Mouse (Mus musculus) embryonic fibroblast, embryonic 13.5 days (primary cell): Measurements from ENCODE around the gene Zfp746. TPM values are rescaled to one million over a fixed set of nuclear protein-coding genes. Genes with fewer than 3 reads are reported as not detected.
"Not testable (repeated sequence)": the region's sequence is repeated elsewhere in the genome, so short reads cannot be mapped to it uniquely, and the experiment has no call there.

Source experiments
- H3K27ac ChIP-seq: 2 replicates; pipeline ENCODE4 v1.5.1; 2012; ENCODE audit warnings: low read length, control low read depth, inconsistent platforms; ENCODE audit not compliant: insufficient read depth
- H3K4me1 ChIP-seq: 2 replicates; pipeline ENCODE4 v1.6.1; 2011; ENCODE audit warnings: low read length; ENCODE audit not compliant: control insufficient read depth, insufficient read depth
- H3K4me3 ChIP-seq: 2 replicates; pipeline ENCODE4 v1.5.1; 2011; ENCODE audit warnings: mild to moderate bottlenecking, control low read depth, low read length; ENCODE audit not compliant: insufficient read depth
- CTCF ChIP-seq: IDR thresholded peaks from 2 replicates; pipeline ENCODE4 v1.5.1; 2011; ENCODE audit warnings: mild to moderate bottlenecking, control low read depth, low read length, moderate library complexity, borderline replicate concordance; ENCODE audit not compliant: insufficient read depth
- POLR2A ChIP-seq: IDR thresholded peaks from 2 replicates; pipeline ENCODE4 v1.6.1; 2011; ENCODE audit warnings: low read depth, mild to moderate bottlenecking, control low read depth, low read length, moderate library complexity
- polyA plus RNA-seq: library from polyadenylated mRNA; stranded (reverse); fragments of >200 nt; gene quantifications from 2 replicates; pipeline ENCODE4 v1.2.4, GENCODE M21; 2011; ENCODE audit warnings: low read depth; ENCODE audit not compliant: missing spikeins, insufficient read length

The Zfp746 gene
- 19.2 and 21.1 TPM in 2 replicates for polyA plus RNA-seq

DNA sequence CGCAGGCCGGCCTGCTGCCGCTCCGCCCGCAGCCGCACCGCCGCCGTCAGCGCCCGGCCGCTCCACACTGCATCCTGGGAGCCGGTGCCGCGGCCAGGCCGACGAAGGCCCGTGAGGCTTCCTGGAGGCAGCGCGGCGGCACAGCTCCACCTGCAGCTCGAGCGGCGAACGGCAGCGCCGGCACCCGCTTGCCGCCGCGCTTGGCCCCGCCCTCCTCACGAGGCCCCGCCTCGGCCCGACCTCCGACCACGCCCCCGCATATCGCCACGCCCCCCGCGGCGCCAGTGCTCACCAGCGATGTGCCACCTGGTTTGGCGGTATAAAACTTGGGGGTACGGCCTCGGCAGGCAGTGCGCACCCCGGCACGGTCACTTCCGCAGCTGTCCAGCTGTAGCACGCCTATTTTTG is at the start of gene Zfp746:
Gene Zfp746, minus strand, starts transcription at position 123 of the 408 bp plus-strand sequence.
- no peaks in the 10 kb centered on the region for H3K4me1 ChIP-seq
- peak within 1 kb of the TSS; percentile 56 for H3K27ac ChIP-seq
- H3K4me3 ChIP-seq, result peak within 1 kb of the TSS; percentile 81
- peak; percentile 79 for TF ChIP-seq POLR2A
- TF ChIP-seq CTCF, result peak; percentile 61; the same call in 1 of the 2 replicates

DNA sequence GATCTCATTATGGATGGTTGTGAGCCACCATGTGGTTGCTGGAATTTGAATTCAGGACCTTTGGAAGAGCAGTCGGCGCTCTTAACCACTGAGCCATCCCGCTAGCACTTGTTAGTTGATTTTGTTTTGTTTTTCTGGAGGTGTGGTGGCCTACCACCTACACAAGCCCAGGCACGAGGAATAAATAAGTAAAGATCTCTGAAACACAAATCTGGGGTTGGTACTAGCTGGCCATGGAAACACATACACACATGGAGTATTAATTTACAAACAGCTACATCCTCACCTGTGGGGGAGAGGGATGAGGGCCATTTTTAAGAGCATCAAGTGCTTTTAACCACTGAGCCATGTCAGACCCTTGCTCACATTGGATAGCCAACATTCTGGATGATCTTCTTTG is 34.7 kb upstream of the Zfp746 start:
- not testable (repeated sequence) for H3K4me3 ChIP-seq, H3K4me1 ChIP-seq, H3K27ac ChIP-seq

DNA sequence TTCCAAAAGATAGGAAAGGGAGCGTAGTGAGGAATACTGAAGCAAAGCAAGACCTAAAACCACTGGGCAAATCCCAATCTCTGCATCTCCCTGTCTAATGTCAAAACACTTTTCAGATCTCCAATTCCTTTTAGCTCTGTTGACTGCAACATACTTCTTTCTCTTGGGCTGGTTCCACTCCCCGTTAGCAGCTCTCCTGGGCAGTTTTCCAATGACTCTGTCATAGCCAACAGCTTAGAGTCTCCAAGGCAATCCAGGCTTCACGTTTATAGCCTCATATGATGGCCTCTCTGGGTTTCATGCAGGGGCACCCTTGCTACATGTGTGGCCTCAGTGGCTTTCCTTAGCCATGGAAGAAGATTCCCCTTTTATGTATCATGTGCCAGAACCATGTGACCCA is 29.6 kb upstream of the Zfp746 start:
- Histone ChIP-seq H3K4me1 (no peaks in the 10 kb centered on the region), H3K4me3 (no peak overlapping the region), H3K27ac (no peak overlapping the region)
- TF ChIP-seq POLR2A, result no peak
- no peak for TF ChIP-seq CTCF

DNA sequence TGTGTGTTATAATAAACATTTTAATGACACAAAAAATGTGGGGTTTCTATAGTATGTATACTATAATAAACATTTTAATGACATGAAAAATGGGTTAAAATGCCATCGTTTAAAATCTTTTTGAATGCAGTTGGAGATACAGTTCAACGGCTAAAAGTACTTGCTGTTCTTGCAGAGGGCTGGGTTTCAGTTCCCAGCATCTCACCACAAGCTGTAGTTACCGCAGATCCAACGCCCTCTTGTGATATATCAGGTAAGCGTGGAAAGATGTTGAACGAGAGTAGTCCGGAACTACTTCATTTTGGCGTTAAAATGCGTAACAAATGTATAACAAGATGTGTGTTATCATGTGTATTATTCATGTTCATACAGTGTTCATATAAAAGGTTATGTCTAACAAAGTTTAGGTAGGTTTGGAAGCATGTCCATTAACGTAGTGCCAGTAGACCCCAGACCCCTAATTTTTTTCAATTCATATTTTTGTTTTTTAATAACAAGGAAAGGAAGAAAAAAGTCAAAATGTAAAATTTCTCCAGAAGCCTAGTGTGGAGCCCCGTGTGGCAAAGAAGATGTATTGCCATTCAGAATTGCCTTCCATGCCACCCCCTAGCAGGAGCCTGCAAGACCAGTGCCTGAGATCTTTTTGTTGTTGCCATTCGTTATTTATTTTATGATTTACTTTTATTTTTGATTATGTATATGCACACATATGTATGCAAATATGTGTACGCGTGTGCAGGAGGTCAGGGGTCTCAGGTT is 743 bp upstream of the Zfp746 start:
- peak overlapping the region; percentile 37; the same call in 1 of the 2 replicates for H3K4me3 ChIP-seq
- no peaks in the 10 kb centered on the region for H3K4me1 ChIP-seq
- H3K27ac ChIP-seq, result no peak overlapping the region
- TF ChIP-seq CTCF, result no peak
- TF ChIP-seq POLR2A, result no peak

DNA sequence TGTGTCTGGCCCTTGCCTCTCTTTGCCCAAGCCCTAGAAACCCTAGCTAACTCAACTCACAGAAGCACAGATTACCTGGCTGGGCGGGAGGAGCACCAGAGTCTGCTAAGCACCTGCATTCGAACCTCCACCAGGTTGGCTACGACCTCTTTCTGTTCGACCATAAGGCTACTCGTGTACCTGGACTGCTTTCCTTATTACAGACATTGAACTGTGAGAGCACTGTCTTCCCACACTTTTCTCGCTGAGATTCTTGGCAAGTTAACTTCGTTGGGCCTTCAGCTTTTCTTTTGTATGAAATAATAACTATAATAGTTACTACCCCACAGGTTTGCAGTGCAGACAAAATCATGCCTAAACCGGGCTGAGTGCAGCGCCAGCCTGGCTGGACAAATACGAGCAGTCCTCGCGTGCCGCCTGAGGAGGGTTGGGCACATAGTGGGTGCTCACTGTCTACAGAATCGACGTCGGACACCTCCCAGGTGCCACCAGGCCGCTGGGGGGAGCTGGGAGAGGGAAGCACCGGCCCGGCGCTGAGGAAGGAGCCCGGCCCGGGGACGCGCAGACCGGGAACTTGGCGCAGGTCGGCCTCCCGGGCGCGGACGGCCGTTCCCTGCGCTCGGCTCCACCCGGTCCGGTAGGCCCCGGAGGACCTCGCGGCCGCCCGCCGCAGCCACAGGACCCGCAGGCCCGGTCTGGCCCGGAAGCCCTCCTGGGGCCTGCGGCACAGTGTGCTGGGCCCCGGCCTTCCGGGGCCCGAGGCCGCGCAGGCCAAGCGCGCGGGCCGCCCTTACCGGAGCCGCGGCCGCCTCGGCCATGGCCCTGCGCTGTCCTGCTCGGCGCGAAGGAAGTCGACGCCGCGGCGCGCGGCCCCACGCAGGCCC is 630 bp downstream of the Zfp746 start:
- Histone ChIP-seq H3K4me1 (no peaks in the 10 kb centered on the region), H3K4me3 (peak overlapping the region; percentile 81), H3K27ac (peak overlapping the region; percentile 56)
- no peak for TF ChIP-seq CTCF
- no peak for TF ChIP-seq POLR2A

DNA sequence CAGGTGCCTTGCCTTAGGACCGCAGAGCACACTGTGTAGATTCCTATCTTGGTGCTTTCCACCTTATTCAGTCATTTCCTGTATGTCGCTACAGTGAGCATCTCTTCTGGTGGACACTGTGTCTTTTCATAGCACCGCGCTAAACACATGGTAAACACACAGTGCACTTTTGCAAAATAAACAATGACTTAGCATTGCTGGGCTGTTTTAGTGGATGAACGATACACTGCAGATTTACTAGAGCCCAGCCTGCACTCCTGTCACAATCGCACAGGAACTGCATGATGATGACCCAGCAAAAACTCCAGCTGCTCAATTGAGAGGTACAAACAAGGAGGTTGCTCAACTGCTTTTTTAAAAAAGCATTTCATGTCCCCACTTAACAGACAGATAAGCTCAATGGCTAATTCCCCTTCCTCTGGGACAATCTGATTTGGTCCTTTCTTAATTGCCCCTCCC is 2.6 kb downstream of the Zfp746 start:
- no peak for TF ChIP-seq POLR2A
- no peak for TF ChIP-seq CTCF
- H3K4me3 ChIP-seq, result no peak overlapping the region
- H3K27ac ChIP-seq, result no peak overlapping the region
- no peaks in the 10 kb centered on the region for H3K4me1 ChIP-seq

DNA sequence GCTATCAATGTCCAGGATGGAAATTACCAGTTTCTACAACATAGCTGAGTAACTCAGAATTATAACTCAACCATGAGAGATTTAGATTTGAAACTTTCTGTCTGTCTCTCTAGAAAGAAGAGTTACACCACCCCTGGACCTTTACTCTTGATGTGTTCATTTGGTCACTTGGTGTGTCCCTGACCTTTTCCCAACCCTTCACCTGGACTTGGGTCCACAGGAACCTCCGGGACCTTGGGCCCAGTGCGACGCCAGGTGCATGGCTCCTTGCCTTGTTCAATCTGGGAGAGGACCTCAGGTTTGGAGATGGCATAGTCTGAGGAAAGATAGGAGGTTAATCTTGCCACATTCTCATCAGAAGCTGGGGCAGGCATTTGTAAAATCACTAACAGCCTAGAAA is 4.4 kb downstream of the Zfp746 start:
- no peaks in the 10 kb centered on the region for H3K4me1 ChIP-seq
- no peak overlapping the region for H3K27ac ChIP-seq
- no peak overlapping the region for H3K4me3 ChIP-seq
- no peak for TF ChIP-seq CTCF
- TF ChIP-seq POLR2A, result no peak

DNA sequence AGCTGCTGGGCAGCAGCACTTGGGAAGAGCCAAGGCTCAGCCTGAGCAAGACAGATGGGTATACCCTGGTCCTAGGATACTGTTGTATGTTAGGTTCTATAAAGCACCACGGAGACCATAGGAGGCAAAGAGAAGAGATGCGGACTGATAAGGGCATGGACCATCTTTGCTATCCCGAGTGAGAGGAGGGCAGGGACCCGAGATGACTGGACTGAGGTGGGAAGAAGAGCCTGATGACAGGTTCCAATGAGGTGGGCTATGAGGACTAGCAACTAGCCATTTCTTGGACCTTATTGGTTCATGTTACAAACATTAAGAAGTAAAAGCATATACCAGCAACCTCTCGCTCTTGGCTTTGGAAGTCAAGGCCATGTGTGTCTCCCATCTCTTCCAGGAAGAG is 5.4 kb downstream of the Zfp746 start:
- H3K4me1 ChIP-seq, result no peaks in the 10 kb centered on the region
- H3K27ac ChIP-seq, result no peak overlapping the region
- TF ChIP-seq POLR2A, result no peak
- no peak for TF ChIP-seq CTCF
- no peak overlapping the region for H3K4me3 ChIP-seq

DNA sequence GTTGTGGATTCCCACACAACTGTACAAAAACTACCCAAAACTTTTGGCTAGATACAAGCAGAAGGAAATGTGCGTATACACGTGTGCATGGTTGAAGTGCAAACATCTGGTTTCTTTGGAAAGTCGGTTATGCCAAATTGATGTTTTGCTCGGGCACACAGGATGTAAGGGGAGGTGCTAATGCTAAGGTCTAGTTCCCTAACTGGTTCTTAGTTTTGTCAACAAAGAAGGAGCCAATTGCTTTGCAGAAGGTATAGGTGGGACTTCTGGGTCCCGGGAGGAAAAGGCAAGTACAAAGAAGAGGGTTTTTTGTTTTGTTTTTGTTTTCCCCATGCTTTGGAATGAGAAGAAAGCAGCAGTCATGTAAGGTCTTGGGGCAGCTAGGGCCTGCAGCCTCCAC is 13.1 kb downstream of the Zfp746 start:
- H3K4me3 ChIP-seq, result no peak overlapping the region
- no peak overlapping the region for H3K27ac ChIP-seq
- TF ChIP-seq CTCF (no peak), POLR2A (no peak)
- no peaks in the 10 kb centered on the region for H3K4me1 ChIP-seq

DNA sequence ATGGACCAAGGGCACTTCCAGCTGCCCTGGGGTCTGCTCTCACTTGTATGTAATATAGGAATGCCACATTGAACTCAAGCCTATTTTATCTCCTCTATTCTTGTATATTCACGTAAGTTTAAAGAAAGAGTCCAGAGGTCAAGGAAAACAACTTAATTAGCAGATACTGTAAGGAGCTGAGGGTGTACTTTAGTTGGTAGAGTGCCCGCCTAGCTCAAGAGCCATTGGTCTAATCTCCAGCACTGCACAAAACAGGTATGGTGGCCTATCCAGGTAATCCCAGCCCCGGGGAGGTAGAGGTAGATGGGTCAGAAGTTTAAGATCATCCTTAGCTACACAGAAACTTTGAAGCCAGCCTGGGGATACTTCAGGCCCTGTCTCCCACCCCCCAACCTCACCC is 18.9 kb downstream of the Zfp746 start:
- H3K4me3 ChIP-seq, result no peak overlapping the region
- H3K4me1 ChIP-seq, result no peaks in the 10 kb centered on the region
- no peak overlapping the region for H3K27ac ChIP-seq
- TF ChIP-seq POLR2A (no peak), CTCF (no peak)
